Mouse (Mus musculus) kidney, embryonic 16.5 days (tissue): ENCODE data around the gene Tead2. TPM values are rescaled to one million over a fixed set of nuclear protein-coding genes. Genes with fewer than 3 reads are reported as not detected.
A peak's percentile ranks its signal among the peaks of the same experiment; 100 is the strongest.

ENCODE experiments used
- ATAC-seq: fragments of 200-750 bp; cut with Nextera tagmentation; 2 replicates; pipeline ENCODE4 v1.8.0; 2017; ENCODE audit warnings: moderate TSS enrichment; ENCODE audit not compliant: low FRiP score, low TSS enrichment
- H3K27ac ChIP-seq: fragments of 300-500 bp; sonication (generic); 2 replicates; pipeline ENCODE4 v1.5.1; 2014; ENCODE audit warnings: low read length
- H3K27me3 ChIP-seq: fragments of 300-500 bp; sonication (generic); 2 replicates; pipeline ENCODE4 v1.6.1; 2014; ENCODE audit warnings: low read length, control low read depth, mixed read lengths; ENCODE audit not compliant: insufficient read depth
- H3K36me3 ChIP-seq: fragments of 300-500 bp; sonication (generic); 2 replicates; pipeline ENCODE4 v1.6.1; 2014; ENCODE audit warnings: low read length, control low read depth, mixed read lengths; ENCODE audit not compliant: insufficient read depth
- H3K4me1 ChIP-seq: fragments of 300-500 bp; sonication (generic); 2 replicates; pipeline ENCODE4 v1.6.1; 2014; ENCODE audit warnings: low read length, control low read depth, mixed read lengths; ENCODE audit not compliant: insufficient read depth
- H3K4me2 ChIP-seq: fragments of 300-500 bp; sonication (generic); replicated peaks from 2 replicates; pipeline ENCODE4 v1.6.1; 2014; ENCODE audit warnings: low read depth, low read length
- H3K4me3 ChIP-seq: fragments of 300-500 bp; sonication (generic); 2 replicates; pipeline ENCODE4 v1.5.1; 2014; ENCODE audit warnings: mild to moderate bottlenecking, low read length
- H3K9ac ChIP-seq: fragments of 300-500 bp; sonication (generic); replicated peaks from 2 replicates; pipeline ENCODE4 v1.6.1; 2014; ENCODE audit warnings: low read length
- H3K9me3 ChIP-seq: fragments of 300-500 bp; sonication (generic); 2 replicates; pipeline ENCODE4 v1.6.1; 2016; ENCODE audit warnings: low read length, control low read depth
- WGBS: fragments of 180-500 bp; shearing (Covaris S2); extraction: QIAGEN DNeasy Blood & Tissue Kit; methylation state at CpG from one replicate; pipeline ENCODE4 v1.1.7; 2014; 5-methylcytosine and 5-hydroxymethylcytosine counted together
- polyA plus RNA-seq: library from polyadenylated mRNA; unstranded; fragments of >200 nt; fragmentation: Nextera tagmentation; extraction: Ambion mirVana; gene quantifications from 2 replicates; pipeline ENCODE4 v1.2.1, GENCODE M21; 2015

Tead2 gene
- polyA plus RNA-seq, 1 experiment from 2014 or later, result 195 TPM

DNA sequence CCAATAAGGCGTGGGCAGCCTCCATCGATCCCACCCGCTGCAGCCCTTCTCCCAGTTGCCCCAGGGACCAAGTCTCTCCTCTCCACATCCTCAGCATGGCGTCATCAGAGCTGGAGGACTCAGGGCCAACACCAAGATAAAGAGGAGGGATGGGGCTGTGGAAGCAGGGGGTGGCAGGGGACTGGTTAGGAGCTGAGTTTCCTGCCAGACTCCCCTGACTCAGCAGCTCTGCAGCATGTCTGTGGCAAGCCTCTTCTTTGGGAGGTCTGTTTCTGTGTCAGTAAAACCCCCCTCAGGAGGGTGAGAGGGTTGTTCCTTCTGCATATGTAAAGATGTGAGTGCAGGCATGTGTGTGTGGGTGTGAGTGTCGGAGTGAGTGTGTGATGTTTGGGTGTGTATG is 18.6 kb upstream of the Tead2 start:
- no peaks in the 10 kb centered on the region for H3K9me3 ChIP-seq
- no peak overlapping the region for H3K9ac ChIP-seq
- ATAC-seq, result no peak
- H3K4me1 ChIP-seq, result peaks cover 3% of the 10 kb centered on the region; the same call in 1 of the 2 replicates
- WGBS, result 78% methylated on average over 5 of the region's 5 CpGs
- no peak overlapping the region for H3K4me3 ChIP-seq
- H3K4me2 ChIP-seq, result no peak overlapping the region
- no peaks in the 10 kb centered on the region; the same call in none of the 2 replicates for H3K27me3 ChIP-seq
- no peaks in the 10 kb centered on the region for H3K36me3 ChIP-seq
- H3K27ac ChIP-seq, result no peak overlapping the region

DNA sequence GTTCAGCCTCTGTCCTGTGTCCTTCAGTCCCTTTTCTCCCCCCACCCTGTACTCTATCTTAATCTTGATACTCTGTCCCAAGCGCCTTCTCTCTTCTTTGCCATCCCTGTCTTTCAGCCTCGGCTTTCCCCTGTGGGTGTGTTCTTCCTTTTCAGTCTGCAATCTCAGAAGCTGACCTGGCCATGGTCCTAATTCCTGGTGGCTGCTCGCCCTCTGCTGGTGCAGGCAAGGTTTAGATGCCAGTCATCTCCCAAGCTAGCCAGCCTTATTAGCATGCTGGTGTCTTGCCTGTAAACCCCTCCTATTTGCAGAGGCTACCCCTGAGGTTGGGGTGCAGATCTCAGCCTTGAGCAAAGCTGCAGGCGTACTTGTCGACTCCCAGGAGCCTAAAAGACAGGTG is 17.1 kb upstream of the Tead2 start:
- WGBS, result 12% methylated on average over 5 of the region's 5 CpGs
- peaks cover 4% of the 10 kb centered on the region for H3K27me3 ChIP-seq
- H3K27ac ChIP-seq, result no peak overlapping the region
- no peaks in the 10 kb centered on the region for H3K4me1 ChIP-seq
- H3K4me3 ChIP-seq, result no peak overlapping the region
- H3K9ac ChIP-seq, result no peak overlapping the region
- H3K9me3 ChIP-seq, result no peaks in the 10 kb centered on the region
- ATAC-seq, result no peak; the same call in 1 of the 2 replicates
- H3K4me2 ChIP-seq, result no peak overlapping the region
- no peaks in the 10 kb centered on the region for H3K36me3 ChIP-seq

- no peaks in the 10 kb centered on the region for H3K4me1 ChIP-seq
- H3K4me3 ChIP-seq, result no peak overlapping the region
- no peak overlapping the region for H3K9ac ChIP-seq
- H3K27ac ChIP-seq, result no peak overlapping the region
- H3K4me2 ChIP-seq, result no peak overlapping the region
- no peaks in the 10 kb centered on the region for H3K36me3 ChIP-seq
- no peaks in the 10 kb centered on the region for H3K9me3 ChIP-seq
- WGBS, result 80% methylated on average over 11 of the region's 11 CpGs
- ATAC-seq, result no peak
- peaks cover 5% of the 10 kb centered on the region for H3K27me3 ChIP-seq
Measured at GRCm38 (mm10) chr7:45198961-45199360, 16.6 kb upstream of the Tead2 start.

GRCm38 (mm10) chr7:45202654-45203053 is 12.9 kb upstream of the Tead2 start:
- no peak for ATAC-seq
- Histone ChIP-seq H3K27me3 (peaks cover 5% of the 10 kb centered on the region; the same call in 1 of the 2 replicates), H3K27ac (no peak overlapping the region), H3K4me2 (no peak overlapping the region), H3K4me1 (no peaks in the 10 kb centered on the region), H3K4me3 (no peak overlapping the region), H3K9ac (no peak overlapping the region), H3K9me3 (no peaks in the 10 kb centered on the region), H3K36me3 (no peaks in the 10 kb centered on the region)
- 54% methylated on average over 10 of the region's 10 CpGs for WGBS

GRCm38 (mm10) chr7:45204380-45205143 is 11.0 kb upstream of the Tead2 start, which contains the start of gene Ccdc155:
Ccdc155 (minus strand) TSS chr7:45204892.
- no peak within 1 kb of the TSS for H3K27ac ChIP-seq
- H3K4me2 ChIP-seq, result peak within 1 kb of the TSS; percentile 60
- H3K4me3 ChIP-seq, result peak within 1 kb of the TSS; percentile 51
- peak within 1 kb of the TSS; percentile 37 for H3K9ac ChIP-seq
- ATAC-seq, result peak; percentile 95
- no peaks in the 10 kb centered on the region; the same call in 1 of the 2 replicates for H3K9me3 ChIP-seq
- peaks cover 5% of the 10 kb centered on the region; the same call in 1 of the 2 replicates for H3K27me3 ChIP-seq
- WGBS, result 9% methylated on average over 44 of the region's 44 CpGs
- no peaks in the 10 kb centered on the region for H3K36me3 ChIP-seq
- no peaks in the 10 kb centered on the region for H3K4me1 ChIP-seq

DNA sequence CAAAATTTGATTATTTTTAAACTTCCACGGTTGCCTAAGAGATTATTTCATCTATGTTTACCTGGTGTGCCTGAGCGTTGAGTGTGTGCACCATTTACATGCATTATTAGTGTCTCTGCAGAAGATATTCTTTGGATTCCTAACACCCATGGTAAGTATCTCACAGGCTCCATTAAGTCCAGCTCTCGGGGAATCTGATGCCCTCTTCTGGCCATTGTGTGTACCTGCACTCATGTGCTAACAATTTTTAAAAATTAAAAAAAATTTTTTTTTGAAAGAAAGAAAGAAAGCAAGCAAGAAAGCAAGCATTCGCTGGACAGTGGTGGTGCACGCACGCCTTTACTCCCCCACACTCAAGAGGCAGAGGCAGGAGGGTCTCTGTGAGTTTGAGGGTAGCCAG is 7.3 kb upstream of the Tead2 start:
- H3K4me3 ChIP-seq, result no peak overlapping the region
- H3K36me3 ChIP-seq, result no peaks in the 10 kb centered on the region
- peaks cover 9% of the 10 kb centered on the region; the same call in 1 of the 2 replicates for H3K4me1 ChIP-seq
- H3K4me2 ChIP-seq, result no peak overlapping the region
- H3K27ac ChIP-seq, result no peak overlapping the region
- no peak for ATAC-seq
- WGBS, result 77% methylated on average over 6 of the region's 6 CpGs
- no peaks in the 10 kb centered on the region; the same call in 1 of the 2 replicates for H3K9me3 ChIP-seq
- H3K27me3 ChIP-seq, result peaks cover 27% of the 10 kb centered on the region
- H3K9ac ChIP-seq, result no peak overlapping the region

DNA sequence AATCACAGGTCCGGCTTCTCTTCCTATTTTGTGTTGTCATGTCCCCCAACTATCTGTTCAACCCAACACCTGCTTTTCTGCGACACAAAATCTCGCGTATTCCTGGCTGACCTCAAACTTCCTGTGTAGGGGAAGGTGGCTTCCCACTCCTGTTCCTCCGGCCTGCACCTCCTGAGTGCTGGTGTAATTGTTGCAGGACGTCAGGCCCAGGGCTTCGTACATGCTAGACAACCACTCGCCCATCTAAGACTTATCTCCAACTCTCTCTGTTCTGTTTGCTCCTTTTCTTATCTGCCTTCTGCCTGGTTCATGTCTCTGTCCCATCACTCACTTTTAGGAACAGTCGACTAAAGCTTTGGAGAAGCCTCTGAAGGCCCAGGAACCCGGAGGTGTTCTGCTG is 4.5 kb upstream of the Tead2 start:
- no peak overlapping the region for H3K27ac ChIP-seq
- no peak overlapping the region for H3K9ac ChIP-seq
- no peak overlapping the region for H3K4me2 ChIP-seq
- ATAC-seq, result no peak
- H3K4me3 ChIP-seq, result no peak overlapping the region
- H3K4me1 ChIP-seq, result peaks cover 16% of the 10 kb centered on the region; the same call in 1 of the 2 replicates
- 59% methylated on average over 10 of the region's 10 CpGs for WGBS
- no peaks in the 10 kb centered on the region for H3K36me3 ChIP-seq
- no peaks in the 10 kb centered on the region; the same call in 1 of the 2 replicates for H3K9me3 ChIP-seq
- H3K27me3 ChIP-seq, result peaks cover 25% of the 10 kb centered on the region

DNA sequence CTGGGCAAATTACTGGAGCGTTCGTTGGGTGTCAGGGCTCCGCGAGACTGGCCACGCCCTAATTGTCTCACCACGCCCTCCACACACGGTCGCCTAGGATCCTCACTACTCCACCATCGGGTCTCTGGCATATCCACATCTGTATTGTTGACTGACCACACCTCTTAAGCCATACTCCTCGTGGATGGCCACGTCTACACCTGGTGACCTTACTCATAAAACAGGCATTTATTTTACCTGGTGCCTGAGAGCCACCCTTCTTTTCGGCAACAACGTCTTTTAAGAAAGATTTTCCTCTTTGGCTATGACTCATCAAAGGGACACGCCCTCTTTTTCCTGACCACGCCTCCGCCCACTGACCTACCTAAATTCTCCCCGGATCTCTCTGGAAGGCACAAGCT is 3.7 kb upstream of the Tead2 start, which contains the start of gene Dkkl1:
Gene Dkkl1, minus strand, starts transcription at position 297 of the 401 bp plus-strand sequence.
- WGBS, result 6% methylated on average over 17 of the region's 17 CpGs

DNA sequence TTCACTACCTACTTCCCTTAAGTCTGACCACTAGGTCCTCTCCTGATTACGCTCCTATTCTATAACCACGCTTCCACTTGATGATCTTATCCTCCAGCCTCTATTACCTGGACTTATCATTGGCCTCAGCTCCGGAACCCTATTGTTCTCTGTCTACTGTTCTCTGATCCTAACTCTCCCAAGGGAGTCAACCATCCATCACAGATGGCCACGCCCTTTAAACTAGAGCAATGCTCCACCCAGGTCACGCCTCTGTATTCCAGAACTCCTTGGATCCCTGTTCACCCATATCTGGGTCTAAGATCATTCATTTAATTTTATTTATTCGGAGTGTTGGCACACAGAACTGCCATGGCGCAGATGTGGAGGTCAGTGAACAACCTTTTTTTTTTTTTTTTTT is 3.2 kb upstream of the Tead2 start:
- Histone ChIP-seq H3K27me3 (peaks cover 25% of the 10 kb centered on the region), H3K27ac (no peak overlapping the region), H3K4me3 (no peak overlapping the region), H3K4me2 (peak overlapping the region; percentile 48), H3K36me3 (peaks cover 2% of the 10 kb centered on the region; the same call in 1 of the 2 replicates), H3K4me1 (peaks cover 25% of the 10 kb centered on the region), H3K9me3 (no peaks in the 10 kb centered on the region; the same call in 1 of the 2 replicates), H3K9ac (no peak overlapping the region)
- 70% methylated on average over 7 of the region's 7 CpGs for WGBS
- no peak for ATAC-seq

More for the DNA sequence above, 3.7 kb upstream of the Tead2 start, which contains the start of gene Dkkl1:
- H3K27ac ChIP-seq, result no peak within 1 kb of the TSS
- peaks cover 25% of the 10 kb centered on the region for H3K27me3 ChIP-seq
- no peak for ATAC-seq
- peaks cover 20% of the 10 kb centered on the region for H3K4me1 ChIP-seq
- no peaks in the 10 kb centered on the region for H3K36me3 ChIP-seq
- H3K9ac ChIP-seq, result peak within 1 kb of the TSS; percentile 17; the same call in 1 of the 2 replicates
- H3K4me3 ChIP-seq, result 0 out of 2 replicates have a peak within 1 kb of the TSS, but pooled peaks have one; percentile 16
- no peaks in the 10 kb centered on the region; the same call in 1 of the 2 replicates for H3K9me3 ChIP-seq
- peak within 1 kb of the TSS; percentile 48 for H3K4me2 ChIP-seq

DNA sequence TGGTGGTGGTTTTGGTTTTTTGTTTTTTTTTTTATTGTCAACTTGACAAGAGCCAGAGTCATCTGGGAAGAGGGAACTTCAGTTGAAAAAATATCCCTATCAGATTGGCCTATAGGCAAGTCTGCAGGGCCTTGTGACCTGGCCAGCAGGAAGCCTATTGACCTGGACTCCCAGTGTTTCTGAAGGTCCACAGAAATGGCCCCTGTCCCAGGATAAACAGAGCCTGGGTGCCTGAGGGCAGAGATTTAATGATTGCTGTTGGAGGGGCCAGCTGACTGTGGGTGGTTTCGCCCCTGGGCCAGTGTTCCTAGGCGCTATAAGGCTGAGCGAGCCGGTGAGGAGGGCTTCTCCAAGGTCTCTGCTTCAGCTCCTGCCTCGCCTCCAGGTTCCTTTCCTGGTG is 1.8 kb upstream of the Tead2 start:
- Histone ChIP-seq H3K4me3 (no peak overlapping the region), H3K9ac (no peak overlapping the region), H3K9me3 (no peaks in the 10 kb centered on the region), H3K4me2 (no peak overlapping the region), H3K4me1 (peaks cover 38% of the 10 kb centered on the region), H3K36me3 (peaks cover 15% of the 10 kb centered on the region), H3K27ac (no peak overlapping the region), H3K27me3 (peaks cover 25% of the 10 kb centered on the region)
- WGBS, result 65% methylated on average over 5 of the region's 5 CpGs
- no peak for ATAC-seq
